Comparison of ENCODE assay signal across 27 mouse cellular contexts in the genomic region with DNA sequence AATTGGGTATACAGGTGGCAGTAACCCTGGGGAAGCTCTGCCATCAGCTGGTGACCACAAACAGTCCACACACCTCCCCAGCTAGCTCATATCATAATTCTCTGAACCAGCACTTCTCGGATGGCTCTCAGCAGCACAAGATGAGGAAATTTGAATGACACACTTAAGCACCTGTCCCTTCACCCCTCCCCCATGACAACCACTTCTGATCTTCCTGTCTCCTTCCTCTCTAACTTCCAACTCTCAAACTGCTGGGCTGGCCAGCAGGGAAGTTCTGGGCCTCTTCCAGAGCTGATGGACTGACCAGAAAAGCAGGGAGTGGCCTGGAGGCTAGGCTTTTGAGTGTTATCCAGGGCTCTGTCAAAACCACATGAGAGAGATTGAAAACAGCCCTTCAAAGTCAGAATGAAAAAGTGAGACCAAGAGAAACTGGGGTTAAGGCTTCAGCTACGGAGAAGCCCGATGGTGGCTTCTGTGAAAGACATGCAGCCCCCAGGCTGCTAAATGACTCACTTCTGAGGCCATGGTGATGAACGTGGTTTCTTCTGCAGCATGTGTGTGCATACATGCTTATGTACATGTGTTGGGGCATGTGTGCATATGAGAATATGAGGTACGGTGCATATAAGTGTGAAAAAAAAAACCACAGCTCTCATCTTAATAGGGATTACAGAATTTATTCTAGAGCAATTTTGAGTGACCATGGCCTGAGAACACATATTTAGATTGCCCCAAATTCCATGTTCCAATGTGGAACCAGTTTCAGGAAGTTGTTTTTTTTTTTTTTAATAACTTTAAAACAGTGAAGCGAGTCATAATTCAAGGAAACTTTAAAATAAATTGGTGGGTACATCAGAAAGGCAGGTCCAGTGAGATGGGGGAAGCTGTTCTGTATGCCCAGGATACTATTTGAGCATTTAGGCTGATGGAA. TPM values are rescaled to one million over a fixed set of nuclear protein-coding genes. Genes with fewer than 3 reads are reported as not detected.
A peak's percentile ranks its signal among the peaks of the same experiment; 100 is the strongest.
DNase-seq lines count a peak whose midpoint lies in the region; ATAC-seq and TF ChIP-seq lines count a peak whose summit lies in the region.
"Had no signal": no experiment of that assay in that cellular context is flagged by ENCODE, and none has a peak within 500 bp of the region (broad histone marks: within the 10 kb centered on the region; RNA-seq: fewer than 3 reads in every experiment).

No protein-coding gene starts in this region.

- peak overlapping the region; percentile 79 for H3K27ac ChIP-seq in MEL (ENCODE audit: control insufficient read depth, low read depth, low read length)
- H3K27ac ChIP-seq in limb, embryonic 11.5 days (replicated peaks; ENCODE audit: low read depth, low read length) = no peak overlapping the region
- no peak overlapping the region for H3K27ac ChIP-seq in heart, embryonic 11.5 days (ENCODE audit: low read depth, low read length)
- H3K27ac ChIP-seq: embryonic facial prominence, embryonic 12.5 days; heart, adult 2 months; hindbrain, embryonic 10.5 days; kidney, postnatal 0 days; limb, embryonic 12.5 days; liver, embryonic 12.5 days; macrophage; midbrain, embryonic 15.5 days; neural tube, embryonic 13.5 days had no signal

- WGBS in limb, embryonic 11.5 days = 86% methylated on average over 6 of the region's 6 CpGs
- 74% methylated on average over 6 of the region's 6 CpGs for WGBS in heart, embryonic 11.5 days (ENCODE audit: insufficient replicate concordance)

- peaks cover 11 to 21% of the 10 kb centered on the region in 2 experiments for H3K4me1 ChIP-seq in MEL (ENCODE audit: control insufficient read depth in 1 of 2, insufficient read depth in 2 of 2, low read length in 2 of 2)
- H3K4me1 ChIP-seq in limb, embryonic 11.5 days (ENCODE audit: control insufficient read depth, insufficient read depth, low read length) = no peaks in the 10 kb centered on the region
- no peaks in the 10 kb centered on the region for H3K4me1 ChIP-seq in heart, embryonic 11.5 days (ENCODE audit: control insufficient read depth, insufficient read depth, low read length)
- H3K4me1 ChIP-seq: embryonic facial prominence, embryonic 12.5 days; hindbrain, embryonic 10.5 days; limb, embryonic 12.5 days; liver, embryonic 12.5 days; midbrain, embryonic 15.5 days; neural tube, embryonic 13.5 days had no signal

- H3K79me2 ChIP-seq in MEL (ENCODE audit: control insufficient read depth, insufficient read depth, low read length, poor library complexity) = no peaks in the 10 kb centered on the region

- peak overlapping the region; percentile 41 for H3K9ac ChIP-seq in MEL (ENCODE audit: control insufficient read depth, low read depth, low read length, poor library complexity, severe bottlenecking)
- no peak overlapping the region for H3K9ac ChIP-seq in limb, embryonic 11.5 days (ENCODE audit: low read length)
- H3K9ac ChIP-seq in heart, embryonic 11.5 days (ENCODE audit: low read depth, low read length) = no peak overlapping the region
- H3K9ac ChIP-seq: embryonic facial prominence, embryonic 12.5 days; forebrain, postnatal 0 days; limb, embryonic 12.5 days; liver, embryonic 12.5 days; midbrain, embryonic 15.5 days; neural tube, embryonic 13.5 days had no signal

- ATAC-seq in limb, embryonic 11.5 days (ENCODE audit: insufficient number of reproducible peaks, low FRiP score, low TSS enrichment, low read depth) = no peak
- ATAC-seq in heart, embryonic 11.5 days (replicated peaks; ENCODE audit: insufficient number of reproducible peaks, low FRiP score, low TSS enrichment) = no peak
- ATAC-seq: forebrain, postnatal 0 days; liver, embryonic 12.5 days; midbrain, embryonic 15.5 days had no signal

- no peak for TF ChIP-seq CTCF in MEL (IDR thresholded peaks at IDR 0.05 in 2 of 3, conservative IDR thresholded peaks at IDR 0.05 in 1 of 3; ENCODE audit: control insufficient read depth in 1 of 3, insufficient read depth in 1 of 3, low read depth in 2 of 3, low read length in 3 of 3, poor library complexity in 1 of 3, severe bottlenecking in 1 of 3)

- peaks cover 0 to 22% of the 10 kb centered on the region in 2 experiments; a peak in 2 of 4 replicates for H3K36me3 ChIP-seq in MEL (ENCODE audit: control insufficient read depth in 1 of 2, insufficient read depth in 2 of 2, low read length in 2 of 2)
- H3K36me3 ChIP-seq in limb, embryonic 11.5 days (ENCODE audit: control insufficient read depth, insufficient read depth, low read length) = no peaks in the 10 kb centered on the region
- H3K36me3 ChIP-seq in heart, embryonic 11.5 days (ENCODE audit: control insufficient read depth, insufficient read depth, low read length) = no peaks in the 10 kb centered on the region
- H3K36me3 ChIP-seq: embryonic facial prominence, embryonic 12.5 days; G1E; hindbrain, embryonic 10.5 days; limb, embryonic 12.5 days; liver, embryonic 12.5 days; midbrain, embryonic 15.5 days; neural tube, embryonic 13.5 days had no signal

- no peaks in the 10 kb centered on the region for H3K9me3 ChIP-seq in MEL (replicated peaks; ENCODE audit: insufficient read depth, low read length)
- H3K9me3 ChIP-seq in limb, embryonic 11.5 days (ENCODE audit: control insufficient read depth, low read length) = no peaks in the 10 kb centered on the region
- H3K9me3 ChIP-seq in heart, embryonic 11.5 days (replicated peaks; ENCODE audit: control insufficient read depth, low read length) = no peaks in the 10 kb centered on the region
- H3K9me3 ChIP-seq: embryonic facial prominence, embryonic 12.5 days; hindbrain, embryonic 10.5 days; limb, embryonic 12.5 days; liver, embryonic 12.5 days; midbrain, embryonic 15.5 days; neural tube, embryonic 13.5 days had no signal

- no peaks in the 10 kb centered on the region for H3K27me3 ChIP-seq in MEL (ENCODE audit: control insufficient read depth in 1 of 2, insufficient read depth in 2 of 2, low read length in 2 of 2)
- H3K27me3 ChIP-seq in limb, embryonic 11.5 days (ENCODE audit: control insufficient read depth, insufficient read depth, low read length) = no peaks in the 10 kb centered on the region
- H3K27me3 ChIP-seq in heart, embryonic 11.5 days (ENCODE audit: control insufficient read depth, insufficient read depth, low read length) = no peaks in the 10 kb centered on the region
- H3K27me3 ChIP-seq: embryonic facial prominence, embryonic 12.5 days; limb, embryonic 12.5 days; liver, embryonic 12.5 days; midbrain, embryonic 15.5 days; neural tube, embryonic 13.5 days had no signal

- peak; percentile 36 to 43 for TF ChIP-seq EP300 in MEL (IDR thresholded peaks at IDR 0.05; ENCODE audit: low read depth in 1 of 2, low read length in 2 of 2)

- peak overlapping the region; percentile 20 to 21; a peak in 3 of 4 replicates for H3K4me3 ChIP-seq in MEL (ENCODE audit: control insufficient read depth in 1 of 2, insufficient read depth in 1 of 2, low read depth in 2 of 2, low read length in 2 of 2)
- H3K4me3 ChIP-seq in limb, embryonic 11.5 days (ENCODE audit: low read depth, low read length) = no peak overlapping the region
- H3K4me3 ChIP-seq in heart, embryonic 11.5 days (ENCODE audit: low read depth, low read length) = no peak overlapping the region
- H3K4me3 ChIP-seq: embryonic facial prominence, embryonic 12.5 days; heart, adult 2 months; hindbrain, embryonic 10.5 days; limb, embryonic 12.5 days; liver, embryonic 12.5 days; midbrain, embryonic 15.5 days; neural tube, embryonic 13.5 days had no signal

- H3K4me2 ChIP-seq in limb, embryonic 11.5 days (ENCODE audit: low read depth, severe bottlenecking) = no peak overlapping the region
- no peak overlapping the region for H3K4me2 ChIP-seq in heart, embryonic 11.5 days
- H3K4me2 ChIP-seq: embryonic facial prominence, embryonic 12.5 days; limb, embryonic 12.5 days; liver, embryonic 12.5 days; midbrain, embryonic 15.5 days; neural tube, embryonic 13.5 days had no signal

- peak; percentile 61 for DNase-seq in CD4-positive, CD25-positive, alpha-beta regulatory T cell, adult 2 months (ENCODE audit: low read depth, low spot score)
- DNase-seq in MEL (ENCODE audit: low read depth, low spot score) = peak; percentile 56
- DNase-seq in limb, embryonic 11.5 days (ENCODE audit: low spot score) = peak; percentile 11
- DNase-seq in thymus, postnatal 14 days = peak; percentile 82
- DNase-seq in urinary bladder, adult 2 months (ENCODE audit: low spot score) = no peak
- DNase-seq in layer of hippocampus, postnatal 25 days (ENCODE audit: extremely low spot score in 1 of 2, low spot score in 1 of 2) = no peak
- no peak for DNase-seq in lung, postnatal 14 days
- DNase-seq: adrenal gland, postnatal 10 days; cerebellum, adult 2 months; cerebellum, postnatal 25 days; forebrain, postnatal 0 days; gastrocnemius, postnatal 25 days; heart, adult 2 months; kidney, adult 18-20 months; lung, adult 2 months; right cerebral cortex, postnatal 4 days had no signal

- no peak for TF ChIP-seq POLR2A in MEL (IDR thresholded peaks at IDR 0.05; ENCODE audit: control insufficient read depth in 1 of 2, insufficient read depth in 1 of 2, low read depth in 1 of 2, low read length in 2 of 2, poor library complexity in 1 of 2)

- TF ChIP-seq RAD21 in MEL (IDR thresholded peaks at IDR 0.05; ENCODE audit: low read depth, low read length) = no peak

TF ChIP-seq in MEL, 35 proteins besides CTCF, POLR2A, EP300 and RAD21:
- 0 out of 2 replicates have a peak, but pooled peaks have one; percentile 23 for TF ChIP-seq TBP (IDR thresholded peaks at IDR 0.05; ENCODE audit: low read depth, low read length)
- TF ChIP-seq USF1 (IDR thresholded peaks at IDR 0.05; ENCODE audit: low read depth, low read length) = no peak
- TF ChIP-seq ETS1 (IDR thresholded peaks at IDR 0.05; ENCODE audit: low read depth, low read length) = peak; percentile 74
- no peak for TF ChIP-seq SIN3A (IDR thresholded peaks at IDR 0.05; ENCODE audit: low read length)
- no peak for TF ChIP-seq USF2 (IDR thresholded peaks at IDR 0.05; ENCODE audit: borderline replicate concordance in 1 of 2, insufficient read depth in 1 of 2, low read depth in 1 of 2, low read length in 2 of 2)
- no peak for TF ChIP-seq MYC (IDR thresholded peaks at IDR 0.05; ENCODE audit: low read depth, low read length)
- no peak for TF ChIP-seq MYB (IDR thresholded peaks at IDR 0.05; ENCODE audit: low read depth, low read length)
- TF ChIP-seq MAFK (IDR thresholded peaks at IDR 0.05; ENCODE audit: borderline replicate concordance, low read depth, low read length) = no peak
- 0 out of 2 replicates have a peak, but pooled peaks have one; percentile 31 for TF ChIP-seq TCF12 (IDR thresholded peaks at IDR 0.05; ENCODE audit: low read depth, low read length)

RNA-seq across cellular contexts. Expression of gene Tnfrsf8, which starts 27.2 kb away (rescaled TPM):
- total RNA-seq in MEL (2012; rRNA removed) = not detected in 2 replicates
- not detected for polyA plus RNA-seq in MEL (2012; ENCODE audit: insufficient read depth in 1 of 2, insufficient read length in 2 of 2, low read depth in 1 of 2, low replicate concordance in 2 of 2, missing spikeins in 1 of 2)
- polyA plus RNA-seq in limb, embryonic 11.5 days (2014; fragmentation: Nextera tagmentation; extraction: Ambion mirVana) = 0.07 and 0.08 TPM in 2 replicates
- 0.12 and 0.13 TPM in 2 replicates for polyA plus RNA-seq in urinary bladder, adult 2 months (2012; rRNA removed)
- polyA plus RNA-seq in heart, embryonic 11.5 days (2014; fragmentation: Nextera tagmentation; extraction: Ambion mirVana) = 0.04 and 0.08 TPM in 2 replicates
- 1 to 10 TPM in 1 of 2 experiments, under 1 TPM in 1; 0.79 to 1.1 TPM for total RNA-seq in layer of hippocampus, postnatal 25 days (2021)
- polyA plus RNA-seq: forebrain, embryonic 11.5 days; G1E; liver, embryonic 12.5 days; neural tube, embryonic 13.5 days had no signal

Comparison
In these comparisons a context has a peak if more than half of its experiments do, and no peak if none do; other contexts are left out.
1. DNase-seq: peak in CD4-positive, CD25-positive, alpha-beta regulatory T cell, adult 2 months (single experiment), MEL (single experiment), limb, embryonic 11.5 days (single experiment) and thymus, postnatal 14 days (single experiment); none in urinary bladder, adult 2 months (single experiment), layer of hippocampus, postnatal 25 days (0 of 2) and lung, postnatal 14 days (single experiment).
2. H3K4me3 ChIP-seq: peak in MEL (2 of 2); none in limb, embryonic 11.5 days (single experiment) and heart, embryonic 11.5 days (single experiment).